Mouse (Mus musculus) liver, embryonic 14.5 days (tissue): ENCODE measurements at regions not wholly inside any gene's neighbourhood (a gene's known extent, or its start where the extent isn't known, plus 50 kb on each side); places are given as distances from the start of the nearest gene placed in this dataset.
"Not testable (repeated sequence)": the region's sequence is repeated elsewhere in the genome, so short reads cannot be mapped to it uniquely, and the experiment has no call there.

Experiments
- CTCF ChIP-seq: IDR thresholded peaks from 2 replicates; pipeline ENCODE4 v1.5.1; 2016; ENCODE audit warnings: antibody characterized with exemption, low read depth, control low read depth
- EP300 ChIP-seq: IDR thresholded peaks from 2 replicates; pipeline ENCODE4 v1.6.1; 2016; ENCODE audit warnings: antibody characterized with exemption, low read depth

DNA sequence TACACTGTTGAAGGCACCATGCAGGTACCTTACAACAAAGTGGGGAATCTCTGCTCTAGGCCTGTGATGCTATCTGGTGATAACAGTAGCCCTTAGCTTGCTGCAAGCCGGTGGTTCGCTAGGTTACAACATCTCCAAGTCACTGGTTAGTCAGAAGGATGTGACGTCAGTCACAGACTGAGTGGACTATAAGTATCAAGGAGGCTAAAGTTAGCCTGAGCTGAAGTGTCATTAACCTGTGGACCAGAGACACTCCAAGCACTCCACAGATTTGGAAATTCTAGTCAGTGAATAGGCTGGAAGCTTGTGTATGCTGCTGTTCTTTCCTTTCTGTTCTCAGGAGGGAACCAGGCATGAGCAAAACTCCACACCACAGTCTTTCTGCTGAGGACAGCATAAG lies 88.4 kb downstream of the Zxdb start:
- not testable (repeated sequence) for TF ChIP-seq CTCF, EP300
